Mouse (Mus musculus) left cerebral cortex, postnatal 36 days (tissue): ENCODE measurements at regions not wholly inside any gene's neighbourhood (a gene's known extent, or its start where the extent isn't known, plus 50 kb on each side); places are given as distances from the start of the nearest gene placed in this dataset.
A peak's percentile ranks its signal among the peaks of the same experiment; 100 is the strongest.

ENCODE experiments used
- DNase-seq, 2 experiments: peaks; one replicate each; pipeline ENCODE4 v3.0.0; 2021 to 2022; ENCODE audit warnings: low spot score in 2 of 2, mixed read lengths in 1 of 2
- intact Hi-C: fragments of 180-260 bp; cut with DNase I; formaldehyde crosslinking; loops from one replicate; pipeline ENCODE4 v1.15.1; 2025

GRCm38 (mm10) chr2:9574651-9575050 is 306.4 kb upstream of the 4930412O13Rik start:
- intact Hi-C loops: no loop called here
- DNase-seq: no peak

- no peak for DNase-seq
- intact Hi-C loops: no loop called here
Measured at GRCm38 (mm10) chr2:9577868-9578267, 303.2 kb upstream of the 4930412O13Rik start.

GRCm38 (mm10) chr2:9587389-9587788 is 293.7 kb upstream of the 4930412O13Rik start:
- intact Hi-C loops: no loop called here

GRCm38 (mm10) chr2:9589200-9589599 is 291.9 kb upstream of the 4930412O13Rik start:
- intact Hi-C loops: no loop called here
- no peak for DNase-seq

More at GRCm38 (mm10) chr2:9587389-9587788, 293.7 kb upstream of the 4930412O13Rik start:
- DNase-seq: no peak

GRCm38 (mm10) chr2:9592531-9592930 is 288.5 kb upstream of the 4930412O13Rik start:
- intact Hi-C loops: no loop called here
- DNase-seq: no peak

GRCm38 (mm10) chr2:9593931-9594330 is 287.1 kb upstream of the 4930412O13Rik start:
- no peak for DNase-seq
- intact Hi-C loops: no loop called here

GRCm38 (mm10) chr2:9595236-9595850 is 285.7 kb upstream of the 4930412O13Rik start:
- intact Hi-C loops: no loop called here
- no peak for DNase-seq

- no peak for DNase-seq
Measured at GRCm38 (mm10) chr2:9596135-9596534, 284.9 kb upstream of the 4930412O13Rik start.

GRCm38 (mm10) chr2:9604984-9605383 is 276.1 kb upstream of the 4930412O13Rik start:
- DNase-seq: no peak
- intact Hi-C loops: no loop called here

More at GRCm38 (mm10) chr2:9596135-9596534, 284.9 kb upstream of the 4930412O13Rik start:
- intact Hi-C loops: no loop called here

- no peak for DNase-seq
- intact Hi-C loops: no loop called here
Measured at GRCm38 (mm10) chr2:9607547-9607946, 273.5 kb upstream of the 4930412O13Rik start.

- intact Hi-C loops: no loop called here
- DNase-seq: no peak
Measured at GRCm38 (mm10) chr2:9614415-9614814, 266.6 kb upstream of the 4930412O13Rik start.

GRCm38 (mm10) chr2:9616292-9616691 is 264.8 kb upstream of the 4930412O13Rik start:
- no peak for DNase-seq
- intact Hi-C loops: no loop called here

- peak; percentile 70 to 75 for DNase-seq
- intact Hi-C loops: no loop called here
Measured at GRCm38 (mm10) chr2:9620303-9621244, 260.5 kb upstream of the 4930412O13Rik start.

GRCm38 (mm10) chr2:9623702-9624101 is 257.4 kb upstream of the 4930412O13Rik start:
- intact Hi-C loops: no loop called here
- DNase-seq: no peak

- no peak for DNase-seq
- intact Hi-C loops: no loop called here
Measured at GRCm38 (mm10) chr2:9628026-9628425, 253.0 kb upstream of the 4930412O13Rik start.

GRCm38 (mm10) chr2:9632719-9633446 is 248.2 kb upstream of the 4930412O13Rik start:
- intact Hi-C loops: no loop called here

GRCm38 (mm10) chr2:9639262-9639661 is 241.8 kb upstream of the 4930412O13Rik start:
- intact Hi-C loops: no loop called here
- DNase-seq: no peak

More at GRCm38 (mm10) chr2:9632719-9633446, 248.2 kb upstream of the 4930412O13Rik start:
- DNase-seq: no peak

GRCm38 (mm10) chr2:9641629-9642028 is 239.4 kb upstream of the 4930412O13Rik start:
- no peak for DNase-seq

GRCm38 (mm10) chr2:9642411-9642810 is 238.6 kb upstream of the 4930412O13Rik start:
- no peak for DNase-seq
- intact Hi-C loops: no loop called here

More at GRCm38 (mm10) chr2:9641629-9642028, 239.4 kb upstream of the 4930412O13Rik start:
- intact Hi-C loops: no loop called here

- intact Hi-C loops: no loop called here
- peak in 1 of 2 experiments; percentile 6 for DNase-seq
Measured at GRCm38 (mm10) chr2:9646466-9646865, 234.6 kb upstream of the 4930412O13Rik start.
